Mouse (Mus musculus): ENCODE results near the gene Gdf11. TPM values are rescaled to one million over a fixed set of nuclear protein-coding genes. Genes with fewer than 3 reads are reported as not detected.

Gdf11 gene
- 0.88 TPM for polyA plus RNA-seq (2017; shearing (Covaris generic))

GRCm38 (mm10) chr10:128891296-128892094, at the start of gene Gdf11:
Gene Gdf11 (minus strand): TSS chr10:128891718.

GRCm38 (mm10) chr10:128933574-128933973, 42.1 kb upstream of the Gdf11 start, which contains the start of gene Itga7:
Gene Itga7 (plus strand): TSS chr10:128933818.

GRCm38 (mm10) chr10:128923935-128924334, 32.4 kb upstream of the Gdf11 start, which contains the start of gene Bloc1s1:
Gene Bloc1s1 (minus strand): TSS chr10:128924035.

GRCm38 (mm10) chr10:128922822-128923012, 31.2 kb upstream of the Gdf11 start, which contains the start of gene Rdh5:
Gene Rdh5 (minus strand): TSS chr10:128922888.

GRCm38 (mm10) chr10:128900698-128901097, 9.2 kb upstream of the Gdf11 start, which contains the start of gene Cd63:
Gene Cd63 (plus strand): TSS chr10:128900989.

Other genes starting within 250 kb of the Gdf11 start
- 148 TPM for gene Ikzf4, start 245.7 kb downstream of the Gdf11 start, polyA plus RNA-seq (2017; shearing (Covaris generic))
- 51.9 TPM for gene Suox, start 217.6 kb downstream of the Gdf11 start, polyA plus RNA-seq (2017; shearing (Covaris generic))
- gene Rab5b, start 195.5 kb downstream of the Gdf11 start, polyA plus RNA-seq (2017; shearing (Covaris generic)): 49.0 TPM
- gene Pmel, start 187.5 kb downstream of the Gdf11 start, polyA plus RNA-seq (2017; shearing (Covaris generic)): 4.9 TPM
- 38.5 TPM for gene Cdk2, start 186.7 kb downstream of the Gdf11 start, polyA plus RNA-seq (2017; shearing (Covaris generic))
- 715 TPM for gene Dgka, start 146.9 kb downstream of the Gdf11 start, polyA plus RNA-seq (2017; shearing (Covaris generic))
- gene Pym1, start 143.8 kb downstream of the Gdf11 start, polyA plus RNA-seq (2017; shearing (Covaris generic)): 38.2 TPM
- gene Mmp19, start 100.8 kb downstream of the Gdf11 start, polyA plus RNA-seq (2017; shearing (Covaris generic)): not detected
- gene Dnajc14, start 87.7 kb downstream of the Gdf11 start, polyA plus RNA-seq (2017; shearing (Covaris generic)): 124 TPM
- 5.1 TPM for gene Tmem198b, start 87.3 kb downstream of the Gdf11 start, polyA plus RNA-seq (2017; shearing (Covaris generic))
- 164 TPM for gene Sarnp, start 74.4 kb downstream of the Gdf11 start, polyA plus RNA-seq (2017; shearing (Covaris generic))
- 77.1 TPM for gene Ormdl2, start 70.1 kb downstream of the Gdf11 start, polyA plus RNA-seq (2017; shearing (Covaris generic))
- gene Cd63, start 9.3 kb upstream of the Gdf11 start, polyA plus RNA-seq (2017; shearing (Covaris generic)): 0.20 TPM
- 13.5 TPM for gene Rdh5, start 31.2 kb upstream of the Gdf11 start, polyA plus RNA-seq (2017; shearing (Covaris generic))
- 185 TPM for gene Bloc1s1, start 32.3 kb upstream of the Gdf11 start, polyA plus RNA-seq (2017; shearing (Covaris generic))
- gene Itga7, start 42.1 kb upstream of the Gdf11 start, polyA plus RNA-seq (2017; shearing (Covaris generic)): 10.1 TPM
- gene Mettl7b, start 69.3 kb upstream of the Gdf11 start, polyA plus RNA-seq (2017; shearing (Covaris generic)): not detected
- not detected for gene Olfr9, start 97.7 kb upstream of the Gdf11 start, polyA plus RNA-seq (2017; shearing (Covaris generic))
- not detected for gene Olfr763, start 119.1 kb upstream of the Gdf11 start, polyA plus RNA-seq (2017; shearing (Covaris generic))
- gene Olfr764-ps1, start 148.2 kb upstream of the Gdf11 start, polyA plus RNA-seq (2017; shearing (Covaris generic)): not detected
- gene Olfr765, start 158.3 kb upstream of the Gdf11 start, polyA plus RNA-seq (2017; shearing (Covaris generic)): not detected
- not detected for gene Olfr766-ps1, start 177.3 kb upstream of the Gdf11 start, polyA plus RNA-seq (2017; shearing (Covaris generic))
- gene Olfr767, start 191.2 kb upstream of the Gdf11 start, polyA plus RNA-seq (2017; shearing (Covaris generic)): not detected
- not detected for gene Olfr768, start 207.7 kb upstream of the Gdf11 start, polyA plus RNA-seq (2017; shearing (Covaris generic))
- gene Olfr769, start 226.1 kb upstream of the Gdf11 start, polyA plus RNA-seq (2017; shearing (Covaris generic)): not detected
- gene Olfr770, start 247.3 kb upstream of the Gdf11 start, polyA plus RNA-seq (2017; shearing (Covaris generic)): not detected